Mouse (Mus musculus) CD4-positive naive resting alpha-beta T cell, adult 76 days (primary cell): ENCODE data around the gene Tmem30c. TPM values are rescaled to one million over a fixed set of nuclear protein-coding genes. Genes with fewer than 3 reads are reported as not detected.

Experiments
- total RNA-seq: library from RNA; stranded (reverse); gene quantifications from one replicate; pipeline ENCODE4 v1.2.4, GENCODE M21; 2023

Tmem30c gene
- 0.44 TPM for total RNA-seq

GRCm38 (mm10) chr16:57292765-57293164 lies at the start of gene Tmem30c:
Gene Tmem30c (minus strand): TSS chr16:57292865.

GRCm38 (mm10) chr16:57231089-57231936 lies 61.4 kb downstream of the Tmem30c start, which contains the start of gene Tbc1d23:
Gene Tbc1d23 (minus strand): TSS chr16:57231504.

Other genes starting within 250 kb of the Tmem30c start
- gene Tmem45a2, start 221.5 kb downstream of the Tmem30c start, total RNA-seq: not detected
- gene Tomm70a, start 171.2 kb downstream of the Tmem30c start, total RNA-seq: 27.2 TPM
- gene Nit2, start 125.5 kb downstream of the Tmem30c start, total RNA-seq: 27.9 TPM
- gene Tbc1d23, start 61.4 kb downstream of the Tmem30c start, total RNA-seq: 61.1 TPM
- 47.3 TPM for gene Filip1l, start 60.2 kb upstream of the Tmem30c start, total RNA-seq